Mouse (Mus musculus) myocyte (in vitro differentiated cells): ENCODE results near the gene Tnrc6c.

Experiments used
- E2F4 ChIP-seq: IDR thresholded peaks from one replicate; pipeline ENCODE4 v1.6.1; 2011; ENCODE audit warnings: mild to moderate bottlenecking, control low read depth, moderate library complexity; ENCODE audit not compliant: insufficient read depth
- MAX ChIP-seq: IDR thresholded peaks from one replicate; pipeline ENCODE4 v1.6.1; 2011; ENCODE audit warnings: low read depth, mild to moderate bottlenecking, control low read depth
- MYOD1 ChIP-seq, 3 experiments: IDR thresholded peaks; one replicate each; pipeline ENCODE4 v1.6.1; 2011; ENCODE audit warnings: control low read depth in 2 of 3, low read depth in 2 of 3, mild to moderate bottlenecking in 2 of 3, moderate library complexity in 1 of 3; ENCODE audit not compliant: insufficient read length in 2 of 3, control insufficient read depth in 1 of 3
- POLR2A ChIP-seq: IDR thresholded peaks from one replicate; pipeline ENCODE4 v1.6.1; 2011; ENCODE audit warnings: low read depth, mild to moderate bottlenecking, control low read depth, moderate library complexity; ENCODE audit not compliant: insufficient read length
- POLR2AphosphoS2 ChIP-seq: IDR thresholded peaks from one replicate; pipeline ENCODE4 v1.6.1; 2011; ENCODE audit warnings: low read depth, control low read depth; ENCODE audit not compliant: insufficient read length
- TCF12 ChIP-seq: IDR thresholded peaks from one replicate; pipeline ENCODE4 v1.6.1; 2011; ENCODE audit warnings: mild to moderate bottlenecking, control low read depth; ENCODE audit not compliant: poor library complexity, insufficient read depth, severe bottlenecking

- TF ChIP-seq POLR2A (no peak), POLR2AphosphoS2 (no peak), TCF12 (no peak), MAX (no peak), E2F4 (no peak), MYOD1 (IDR thresholded peaks at IDR 0.05; ENCODE audit: control insufficient read depth in 1 of 3, insufficient read length in 2 of 3, low read depth in 2 of 3) (no peak)
Measured at GRCm38 (mm10) chr11:117781993-117782704, 128.1 kb downstream of the Tnrc6c start, which contains the start of the genes Tmc8 and Tmc6.
